Mouse (Mus musculus) common myeloid progenitor, adult 5-6 weeks (primary cell): ENCODE data around the gene Uggt2. TPM values are rescaled to one million over a fixed set of nuclear protein-coding genes. Genes with fewer than 3 reads are reported as not detected.

ENCODE experiments used
- ATAC-seq: replicated peaks from 2 replicates; pipeline ENCODE4 v1.8.0; 2016; ENCODE audit warnings: low read depth, mild to moderate bottlenecking, moderate TSS enrichment, inconsistent platforms; ENCODE audit not compliant: poor library complexity, severe bottlenecking
- total RNA-seq: library from RNA; stranded (forward); fragments of 200-1000, 187-1606 nt; gene quantifications from 2 replicates; pipeline ENCODE4 v1.2.3, GENCODE M21; 2017

Gene Uggt2
- total RNA-seq, 1 experiment from 2014 or later: 6.5 TPM

- no peak for ATAC-seq
Measured at GRCm38 (mm10) chr14:118936952-118937351, 162.3 kb downstream of the Uggt2 start.

- no peak for ATAC-seq
Measured at GRCm38 (mm10) chr14:118936236-118936635, 163.0 kb downstream of the Uggt2 start.

Other genes with a start within 250 kb of the Uggt2 start
- gene Dzip1, start 174.0 kb downstream of the Uggt2 start, total RNA-seq: 0.32 and 1.6 TPM in 2 replicates
- gene Dnajc3, start 161.5 kb downstream of the Uggt2 start, total RNA-seq: 64.8 and 74.5 TPM in 2 replicates
- gene Hs6st3, start 38.9 kb upstream of the Uggt2 start, total RNA-seq: not detected in 2 replicates